Mouse (Mus musculus): ENCODE data around the gene Hccs. TPM values are rescaled to one million over a fixed set of nuclear protein-coding genes. Genes with fewer than 3 reads are reported as not detected.

Hccs gene
- polyA plus RNA-seq, 1 experiment from 2014 or later = 30.9 TPM

Other genes with a start within 250 kb of the Hccs start
- not detected in 2 replicates for gene Amelx, start 133.2 kb downstream of the Hccs start, polyA plus RNA-seq (2015; fragmentation: Nextera tagmentation; extraction: Ambion mirVana)

All from embryonic facial prominence, embryonic 15.5 days (tissue).